11 mouse cellular contexts compared by ENCODE assay signal in the genomic region with DNA sequence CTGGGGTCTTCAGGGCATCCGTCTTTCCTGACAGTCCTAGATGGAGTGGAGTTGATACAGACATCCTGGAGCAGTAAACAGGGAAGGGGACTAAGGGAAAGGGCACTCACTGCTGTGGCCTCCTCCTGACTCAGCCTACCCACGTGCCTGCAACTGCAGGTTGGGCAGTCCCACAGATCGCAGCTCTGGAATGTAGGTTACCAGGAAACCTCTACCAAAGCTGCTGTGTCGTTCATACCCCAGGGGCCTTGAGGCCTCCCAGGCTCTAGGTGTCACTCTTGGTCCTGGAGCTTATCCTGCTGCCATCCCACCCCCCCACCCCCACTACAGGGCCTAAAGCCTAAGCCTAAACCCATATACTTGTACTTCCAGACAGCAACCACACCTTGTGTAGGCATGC. TPM values are rescaled to one million over a fixed set of nuclear protein-coding genes. Genes with fewer than 3 reads are reported as not detected.
A peak's percentile ranks its signal among the peaks of the same experiment; 100 is the strongest.
DNase-seq lines count a peak whose midpoint lies in the region; ATAC-seq and TF ChIP-seq lines count a peak whose summit lies in the region.
"Had no signal": no experiment of that assay in that cellular context is flagged by ENCODE, and none has a peak within 500 bp of the region (broad histone marks: within the 10 kb centered on the region; RNA-seq: fewer than 3 reads in every experiment).

No protein-coding gene starts in this region.

- 33% methylated on average over 4 of the region's 4 CpGs for WGBS in cerebellum, adult 2 months
- WGBS in hindbrain, embryonic 10.5 days, result 76% methylated on average over 4 of the region's 4 CpGs
- 73% methylated on average over 4 of the region's 4 CpGs for WGBS in hindbrain, embryonic 11.5 days
- 53% methylated on average over 4 of the region's 4 CpGs for whole genome bisulfite sequencing in stomach, postnatal 0 days

- peak overlapping the region; percentile 90 for H3K4me3 ChIP-seq in cerebellum, adult 2 months (replicated peaks; ENCODE audit: insufficient read depth, low read depth, low read length)
- H3K4me3 ChIP-seq in hindbrain, embryonic 10.5 days, result peak overlapping the region; percentile 87; the same call in 1 of the 2 replicates
- no peak overlapping the region for H3K4me3 ChIP-seq in hindbrain, embryonic 11.5 days (ENCODE audit: low read depth, low read length)
- no peak overlapping the region for H3K4me3 ChIP-seq in stomach, postnatal 0 days (ENCODE audit: low read depth, low read length)

- no peak overlapping the region for H3K9ac ChIP-seq in hindbrain, embryonic 11.5 days (ENCODE audit: low read depth, low read length)
- H3K9ac ChIP-seq in stomach, postnatal 0 days (ENCODE audit: low read length), result no peak overlapping the region

- no peak for TF ChIP-seq POLR2A in cerebellum, adult 2 months (IDR thresholded peaks at IDR 0.05; ENCODE audit: borderline replicate concordance, insufficient read depth, low read length)

- H3K36me3 ChIP-seq in hindbrain, embryonic 10.5 days, result peaks cover 69% of the 10 kb centered on the region
- peaks cover 12% of the 10 kb centered on the region for H3K36me3 ChIP-seq in hindbrain, embryonic 11.5 days (ENCODE audit: control insufficient read depth, insufficient read depth, low read length)
- peaks cover 14% of the 10 kb centered on the region for H3K36me3 ChIP-seq in stomach, postnatal 0 days (ENCODE audit: control insufficient read depth, insufficient read depth, low read length)

- no peak for DNase-seq in cerebellum, adult 2 months
- DNase-seq in cerebellum, adult 9-11 months, result no peak
- DNase-seq in hindbrain, embryonic 10.5 days (ENCODE audit: low spot score), result no peak
- DNase-seq in hindbrain, embryonic 11.5 days (ENCODE audit: low spot score), result no peak
- DNase-seq in right cerebral cortex, postnatal 14 days, result peak; percentile 6
- no peak for DNase-seq in right cerebral cortex, adult 2 months (ENCODE audit: low spot score in 2 of 2)
- peak; percentile 69 for DNase-seq in stomach, postnatal 0 days (ENCODE audit: low spot score)
- DNase-seq: gastrocnemius, postnatal 14 days; kidney, postnatal 25 days; thymus, adult 2 months had no signal

- TF ChIP-seq EP300 in stomach, postnatal 0 days (optimal IDR thresholded peaks at IDR 0.05), result no peak

- no peak for TF ChIP-seq CTCF in cerebellum, adult 2 months (IDR thresholded peaks at IDR 0.05; ENCODE audit: borderline replicate concordance, insufficient read depth, low read depth, low read length)
- TF ChIP-seq CTCF in stomach, postnatal 0 days (IDR thresholded peaks at IDR 0.05; ENCODE audit: low read depth), result peak; percentile 14; the same call in 1 of the 2 replicates

- peaks cover 38% of the 10 kb centered on the region for H3K4me1 ChIP-seq in cerebellum, adult 2 months (ENCODE audit: control insufficient read depth, insufficient read depth, low read length)
- peaks cover 46% of the 10 kb centered on the region for H3K4me1 ChIP-seq in hindbrain, embryonic 10.5 days (replicated peaks)
- peaks cover 5% of the 10 kb centered on the region for H3K4me1 ChIP-seq in hindbrain, embryonic 11.5 days (replicated peaks; ENCODE audit: control insufficient read depth, insufficient read depth, low read length)
- peaks cover 8% of the 10 kb centered on the region for H3K4me1 ChIP-seq in stomach, postnatal 0 days (replicated peaks; ENCODE audit: control insufficient read depth, insufficient read depth)

- no peak overlapping the region for H3K4me2 ChIP-seq in hindbrain, embryonic 11.5 days (replicated peaks; ENCODE audit: low read depth, low read length)
- H3K4me2 ChIP-seq in stomach, postnatal 0 days (replicated peaks; ENCODE audit: low read depth), result peak overlapping the region; percentile 11; the same call in 1 of the 2 replicates

- peak overlapping the region; percentile 96 for H3K27ac ChIP-seq in cerebellum, adult 2 months (ENCODE audit: insufficient read depth, low read length)
- H3K27ac ChIP-seq in hindbrain, embryonic 10.5 days, result no peak overlapping the region
- H3K27ac ChIP-seq in hindbrain, embryonic 11.5 days (ENCODE audit: low read depth, low read length), result no peak overlapping the region
- H3K27ac ChIP-seq in stomach, postnatal 0 days (replicated peaks), result peak overlapping the region; percentile 70

- H3K9me3 ChIP-seq in hindbrain, embryonic 10.5 days, result no peaks in the 10 kb centered on the region
- no peaks in the 10 kb centered on the region for H3K9me3 ChIP-seq in hindbrain, embryonic 11.5 days (ENCODE audit: control insufficient read depth, low read length)
- no peaks in the 10 kb centered on the region for H3K9me3 ChIP-seq in stomach, postnatal 0 days (ENCODE audit: control insufficient read depth, low read length)

- no peak for ATAC-seq in hindbrain, embryonic 11.5 days (ENCODE audit: low FRiP score)
- peak; percentile 41 for ATAC-seq in stomach, postnatal 0 days (ENCODE audit: low FRiP score, low TSS enrichment)
- ATAC-seq in erythroid progenitor cell, adult 5-6 weeks (replicated peaks; ENCODE audit: low FRiP score, poor library complexity, severe bottlenecking), result no peak

- H3K27me3 ChIP-seq in cerebellum, adult 2 months (ENCODE audit: control insufficient read depth, insufficient read depth, low read length), result no peaks in the 10 kb centered on the region
- no peaks in the 10 kb centered on the region for H3K27me3 ChIP-seq in hindbrain, embryonic 10.5 days (ENCODE audit: insufficient read depth, poor library complexity, severe bottlenecking)
- H3K27me3 ChIP-seq in hindbrain, embryonic 11.5 days (ENCODE audit: control insufficient read depth, insufficient read depth, low read length), result no peaks in the 10 kb centered on the region
- no peaks in the 10 kb centered on the region for H3K27me3 ChIP-seq in stomach, postnatal 0 days (ENCODE audit: control insufficient read depth, insufficient read depth, low read length)

RNA-seq across cellular contexts. Expression of a gene that starts 3.5 kb away (rescaled TPM):
- 1,261 and 1,264 TPM in 2 replicates for polyA plus RNA-seq in cerebellum, adult 2 months (2012; rRNA removed)
- polyA plus RNA-seq in hindbrain, embryonic 10.5 days (2016; fragmentation: Nextera tagmentation; extraction: Ambion mirVana), result 657 and 686 TPM in 2 replicates
- 595 and 605 TPM in 2 replicates for polyA plus RNA-seq in hindbrain, embryonic 11.5 days (2014; fragmentation: Nextera tagmentation; extraction: Ambion mirVana)
- polyA plus RNA-seq in stomach, postnatal 0 days (2015; fragmentation: Nextera tagmentation; extraction: Ambion mirVana), result 1,012 and 1,042 TPM in 2 replicates
- total RNA-seq in erythroid progenitor cell, adult 5-6 weeks (2015; ENCODE audit: low replicate concordance), result 1,896 and 2,324 TPM in 2 replicates
- total RNA-seq in erythroid progenitor cell, adult 5-6 weeks (2017; ENCODE audit: low replicate concordance), result 1,328 and 1,345 TPM in 2 replicates

RNA-seq across cellular contexts. Expression of a gene that starts 8.7 kb away (rescaled TPM):
- polyA plus RNA-seq in cerebellum, adult 2 months (2012; rRNA removed), result 227 and 270 TPM in 2 replicates
- 0.08 and 0.11 TPM in 2 replicates for polyA plus RNA-seq in hindbrain, embryonic 10.5 days (2016; fragmentation: Nextera tagmentation; extraction: Ambion mirVana)
- 0.15 and 0.20 TPM in 2 replicates for polyA plus RNA-seq in hindbrain, embryonic 11.5 days (2014; fragmentation: Nextera tagmentation; extraction: Ambion mirVana)
- polyA plus RNA-seq in stomach, postnatal 0 days (2015; fragmentation: Nextera tagmentation; extraction: Ambion mirVana), result 0.28 and 0.38 TPM in 2 replicates
- not detected in 2 replicates for total RNA-seq in erythroid progenitor cell, adult 5-6 weeks (2015; ENCODE audit: low replicate concordance)
- not detected in 2 replicates for total RNA-seq in erythroid progenitor cell, adult 5-6 weeks (2017; ENCODE audit: low replicate concordance)

RNA-seq across cellular contexts. Expression of a gene that starts 18.9 kb away (rescaled TPM):
- polyA plus RNA-seq in cerebellum, adult 2 months (2012; rRNA removed), result 2.3 and 2.8 TPM in 2 replicates
- polyA plus RNA-seq in hindbrain, embryonic 10.5 days (2016; fragmentation: Nextera tagmentation; extraction: Ambion mirVana), result 0.75 and 1.2 TPM in 2 replicates
- 0.42 and 0.73 TPM in 2 replicates for polyA plus RNA-seq in hindbrain, embryonic 11.5 days (2014; fragmentation: Nextera tagmentation; extraction: Ambion mirVana)
- polyA plus RNA-seq in stomach, postnatal 0 days (2015; fragmentation: Nextera tagmentation; extraction: Ambion mirVana), result 0.62 and 0.83 TPM in 2 replicates
- total RNA-seq in erythroid progenitor cell, adult 5-6 weeks (2015; ENCODE audit: low replicate concordance), result not detected in 2 replicates
- total RNA-seq in erythroid progenitor cell, adult 5-6 weeks (2017; ENCODE audit: low replicate concordance), result not detected in 2 replicates

RNA-seq across cellular contexts. Expression of a gene that starts 25.8 kb away (rescaled TPM):
- 93.9 and 106 TPM in 2 replicates for polyA plus RNA-seq in cerebellum, adult 2 months (2012; rRNA removed)
- 243 and 244 TPM in 2 replicates for polyA plus RNA-seq in hindbrain, embryonic 10.5 days (2016; fragmentation: Nextera tagmentation; extraction: Ambion mirVana)
- polyA plus RNA-seq in hindbrain, embryonic 11.5 days (2014; fragmentation: Nextera tagmentation; extraction: Ambion mirVana), result 153 and 159 TPM in 2 replicates
- polyA plus RNA-seq in stomach, postnatal 0 days (2015; fragmentation: Nextera tagmentation; extraction: Ambion mirVana), result 85.3 and 86.9 TPM in 2 replicates
- total RNA-seq in erythroid progenitor cell, adult 5-6 weeks (2015; ENCODE audit: low replicate concordance), result 42.2 and 66.7 TPM in 2 replicates
- total RNA-seq in erythroid progenitor cell, adult 5-6 weeks (2017; ENCODE audit: low replicate concordance), result 82.7 and 87.2 TPM in 2 replicates

RNA-seq across cellular contexts. Expression of a gene that starts 38.6 kb away (rescaled TPM):
- 93.3 and 95.4 TPM in 2 replicates for polyA plus RNA-seq in cerebellum, adult 2 months (2012; rRNA removed)
- 66.0 and 76.6 TPM in 2 replicates for polyA plus RNA-seq in hindbrain, embryonic 10.5 days (2016; fragmentation: Nextera tagmentation; extraction: Ambion mirVana)
- polyA plus RNA-seq in hindbrain, embryonic 11.5 days (2014; fragmentation: Nextera tagmentation; extraction: Ambion mirVana), result 69.6 and 70.8 TPM in 2 replicates
- polyA plus RNA-seq in stomach, postnatal 0 days (2015; fragmentation: Nextera tagmentation; extraction: Ambion mirVana), result 50.3 and 51.0 TPM in 2 replicates
- total RNA-seq in erythroid progenitor cell, adult 5-6 weeks (2015; ENCODE audit: low replicate concordance), result 12.2 and 15.9 TPM in 2 replicates
- total RNA-seq in erythroid progenitor cell, adult 5-6 weeks (2017; ENCODE audit: low replicate concordance), result 1.9 and 8.3 TPM in 2 replicates

Comparison
In these comparisons a context has a peak if more than half of its experiments do, and no peak if none do; other contexts are left out.
1. DNase-seq: peak in right cerebral cortex, postnatal 14 days (single experiment) and stomach, postnatal 0 days (single experiment); none in cerebellum, adult 2 months (0 of 2), cerebellum, adult 9-11 months (single experiment), hindbrain, embryonic 10.5 days (single experiment), hindbrain, embryonic 11.5 days (single experiment) and right cerebral cortex, adult 2 months (0 of 2).
2. H3K4me3 ChIP-seq: peak in cerebellum, adult 2 months (single experiment) and hindbrain, embryonic 10.5 days (single experiment); none in hindbrain, embryonic 11.5 days (single experiment) and stomach, postnatal 0 days (single experiment).
3. H3K27ac ChIP-seq: peak in cerebellum, adult 2 months (single experiment) and stomach, postnatal 0 days (single experiment); none in hindbrain, embryonic 10.5 days (single experiment) and hindbrain, embryonic 11.5 days (single experiment).
4. RNA of a gene that starts 8.7 kb away (polyA plus RNA-seq): 227 to 270 TPM in cerebellum, adult 2 months; 0.28 to 0.38 TPM in stomach, postnatal 0 days, 0.15 to 0.20 TPM in hindbrain, embryonic 11.5 days and 0.08 to 0.11 TPM in hindbrain, embryonic 10.5 days; every median in the first group is over 100 times any median in the second.